Mouse (Mus musculus) liver, adult 2 months (tissue): ENCODE results near the gene Pcmtd2.

ENCODE experiments used
- CTCF ChIP-seq: fragments of 200-500 bp; IDR thresholded peaks from 2 replicates; pipeline ENCODE4 v1.5.1; 2011; ENCODE audit warnings: low read depth, low read length, control low read depth
- POLR2A ChIP-seq: fragments of 200-500 bp; IDR thresholded peaks from 2 replicates; pipeline ENCODE4 v1.6.1; 2011; ENCODE audit warnings: low read length, control low read depth; ENCODE audit not compliant: insufficient read depth; ENCODE audit errors: extremely low read depth

DNA sequence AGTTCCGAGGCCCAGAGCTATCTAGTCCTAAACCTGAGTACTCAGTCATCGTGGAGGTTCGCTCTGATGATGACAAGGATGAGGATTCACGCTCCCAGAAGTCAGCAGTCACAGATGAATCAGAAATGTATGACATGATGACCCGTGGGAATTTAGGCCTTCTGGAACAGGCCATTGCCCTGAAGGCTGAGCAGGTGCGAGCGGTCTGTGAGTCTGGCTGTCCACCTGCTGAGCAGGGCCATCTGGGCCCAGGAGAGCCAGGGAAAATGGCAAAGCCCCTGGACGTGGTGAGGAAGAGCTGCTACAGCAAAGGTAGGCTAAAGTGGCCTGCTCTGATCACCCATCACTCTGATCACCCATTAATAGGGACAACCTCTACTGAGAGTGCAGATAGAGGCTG lies 40.0 kb upstream of the Pcmtd2 start:
- TF ChIP-seq POLR2A: no peak
- no peak for TF ChIP-seq CTCF
